Mouse (Mus musculus) limb, embryonic 11.5 days (tissue): ENCODE data around the gene Elac2. TPM values are rescaled to one million over a fixed set of nuclear protein-coding genes. Genes with fewer than 3 reads are reported as not detected.

Experiments used
- ATAC-seq: fragments of 200-750 bp; cut with Nextera tagmentation; 2 replicates; pipeline ENCODE4 v1.8.0; 2017; ENCODE audit warnings: low read depth; ENCODE audit not compliant: insufficient number of reproducible peaks, low FRiP score, low TSS enrichment
- DNase-seq: peaks from one replicate; pipeline ENCODE4 v3.0.0-alpha.2; 2015; ENCODE audit warnings: low spot score
- H3K27ac ChIP-seq: fragments of 300-500 bp; sonication (generic); replicated peaks from 2 replicates; pipeline ENCODE4 v1.5.1; 2014; ENCODE audit warnings: low read depth, mild to moderate bottlenecking, low read length
- H3K27me3 ChIP-seq: fragments of 300-500 bp; sonication (generic); 2 replicates; pipeline ENCODE4 v1.6.1; 2014; ENCODE audit warnings: mild to moderate bottlenecking, low read length, mixed read lengths; ENCODE audit not compliant: control insufficient read depth, insufficient read depth
- H3K36me3 ChIP-seq: fragments of 300-500 bp; sonication (generic); 2 replicates; pipeline ENCODE4 v1.6.1; 2014; ENCODE audit warnings: mild to moderate bottlenecking, low read length, moderate library complexity, mixed read lengths; ENCODE audit not compliant: control insufficient read depth, insufficient read depth
- H3K4me1 ChIP-seq: fragments of 300-500 bp; sonication (generic); 2 replicates; pipeline ENCODE4 v1.6.1; 2014; ENCODE audit warnings: low read length, mixed read lengths; ENCODE audit not compliant: control insufficient read depth, insufficient read depth
- H3K4me2 ChIP-seq: fragments of 300-500 bp; sonication (generic); 2 replicates; pipeline ENCODE4 v1.6.1; 2014; ENCODE audit warnings: low read depth, mild to moderate bottlenecking, moderate library complexity; ENCODE audit not compliant: severe bottlenecking
- H3K4me3 ChIP-seq: fragments of 300-500 bp; sonication (generic); 2 replicates; pipeline ENCODE4 v1.5.1; 2014; ENCODE audit warnings: low read depth, low read length
- H3K9ac ChIP-seq: fragments of 300-500 bp; sonication (generic); 2 replicates; pipeline ENCODE4 v1.6.1; 2014; ENCODE audit warnings: mild to moderate bottlenecking, low read length
- H3K9me3 ChIP-seq: fragments of 300-500 bp; sonication (generic); 2 replicates; pipeline ENCODE4 v1.6.1; 2016; ENCODE audit warnings: low read length; ENCODE audit not compliant: control insufficient read depth
- WGBS: fragments of 180-500 bp; shearing (Covaris S2); extraction: QIAGEN DNeasy Blood & Tissue Kit; methylation state at CpG from one replicate; pipeline ENCODE4 v1.1.7; 2014; 5-methylcytosine and 5-hydroxymethylcytosine counted together
- polyA plus RNA-seq: library from polyadenylated mRNA; unstranded; fragments of >200 nt; fragmentation: Nextera tagmentation; extraction: Ambion mirVana; gene quantifications from 2 replicates; pipeline ENCODE4 v1.2.1, GENCODE M21; 2014

The Elac2 gene
- polyA plus RNA-seq, 1 experiment from 2014 or later = 36.0 TPM

- DNase-seq = no peak
- Histone ChIP-seq H3K36me3 (no peaks in the 10 kb centered on the region), H3K9ac (no peak overlapping the region), H3K9me3 (no peaks in the 10 kb centered on the region), H3K4me3 (no peak overlapping the region), H3K4me1 (no peaks in the 10 kb centered on the region), H3K27ac (no peak overlapping the region), H3K27me3 (no peaks in the 10 kb centered on the region), H3K4me2 (no peak overlapping the region)
- WGBS = 86% methylated on average over 7 of the region's 7 CpGs
- ATAC-seq = no peak
Observed at GRCm38 (mm10) chr11:65032221-65032620, 53.4 kb downstream of the Elac2 start.

DNA sequence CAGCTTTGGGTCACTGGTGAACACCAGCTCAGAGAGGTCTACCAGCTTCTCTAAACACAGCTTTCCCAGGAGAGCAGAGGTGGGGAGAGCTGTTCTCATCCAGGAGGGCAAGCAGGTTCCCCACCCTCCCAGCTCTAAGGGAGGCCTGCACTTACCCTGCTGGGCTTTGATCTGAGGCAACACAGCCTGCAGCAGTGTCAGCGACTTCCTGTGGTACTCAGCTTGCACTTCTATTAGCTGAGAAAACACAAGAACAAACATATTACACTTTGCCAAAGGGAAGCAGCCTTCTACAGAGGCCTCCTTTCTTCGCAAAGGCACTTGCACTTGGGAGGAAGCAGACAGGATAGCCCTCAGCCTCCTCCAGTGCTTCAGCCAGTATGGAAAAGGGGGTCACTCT is 60.2 kb downstream of the Elac2 start:
- no peaks in the 10 kb centered on the region for H3K27me3 ChIP-seq
- no peak overlapping the region for H3K4me3 ChIP-seq
- H3K4me1 ChIP-seq = peaks cover 6% of the 10 kb centered on the region; the same call in 1 of the 2 replicates
- ATAC-seq = no peak
- no peak overlapping the region for H3K9ac ChIP-seq
- 23% methylated on average over 2 of the region's 2 CpGs for WGBS
- H3K4me2 ChIP-seq = no peak overlapping the region
- H3K36me3 ChIP-seq = no peaks in the 10 kb centered on the region
- no peak for DNase-seq
- H3K27ac ChIP-seq = no peak overlapping the region
- H3K9me3 ChIP-seq = no peaks in the 10 kb centered on the region

- Histone ChIP-seq H3K36me3 (no peaks in the 10 kb centered on the region), H3K4me1 (peaks cover 6% of the 10 kb centered on the region; the same call in 1 of the 2 replicates), H3K27ac (no peak overlapping the region), H3K4me3 (no peak overlapping the region), H3K4me2 (no peak overlapping the region), H3K27me3 (no peaks in the 10 kb centered on the region), H3K9me3 (no peaks in the 10 kb centered on the region), H3K9ac (no peak overlapping the region)
- no peak for ATAC-seq
- no peak for DNase-seq
- WGBS = 73% methylated on average over 12 of the region's 12 CpGs
Observed at GRCm38 (mm10) chr11:65039517-65040095, 60.8 kb downstream of the Elac2 start.

GRCm38 (mm10) chr11:65040556-65040955 is 61.7 kb downstream of the Elac2 start:
- ATAC-seq = no peak
- H3K27ac ChIP-seq = no peak overlapping the region
- H3K4me2 ChIP-seq = no peak overlapping the region
- H3K36me3 ChIP-seq = no peaks in the 10 kb centered on the region
- H3K4me1 ChIP-seq = peaks cover 6% of the 10 kb centered on the region; the same call in 1 of the 2 replicates
- H3K27me3 ChIP-seq = no peaks in the 10 kb centered on the region
- WGBS = 80% methylated on average over 6 of the region's 6 CpGs
- H3K9me3 ChIP-seq = no peaks in the 10 kb centered on the region
- no peak for DNase-seq
- H3K4me3 ChIP-seq = no peak overlapping the region
- no peak overlapping the region for H3K9ac ChIP-seq

DNA sequence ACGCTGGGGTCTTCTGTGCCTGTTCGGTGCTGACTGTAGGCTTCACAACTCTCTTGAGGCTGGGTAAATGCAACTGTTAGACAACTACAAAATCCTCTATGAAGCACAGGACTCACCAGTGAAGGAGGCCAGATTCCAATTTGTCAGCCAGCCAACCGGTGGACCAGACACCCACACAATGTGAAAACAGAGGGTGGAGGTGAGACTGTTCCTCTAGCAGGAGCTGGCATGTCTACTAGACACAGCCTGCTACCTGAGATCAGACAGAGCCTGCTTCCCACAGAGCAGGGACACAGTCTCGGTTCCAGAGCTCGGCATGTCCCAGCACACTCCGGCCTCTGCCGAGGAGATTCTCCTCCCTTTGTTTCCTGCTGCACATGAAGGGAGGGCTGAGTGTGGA is 70.3 kb downstream of the Elac2 start:
- Histone ChIP-seq H3K27ac (no peak overlapping the region), H3K9ac (no peak overlapping the region), H3K27me3 (no peaks in the 10 kb centered on the region), H3K36me3 (no peaks in the 10 kb centered on the region), H3K9me3 (no peaks in the 10 kb centered on the region), H3K4me2 (no peak overlapping the region), H3K4me3 (no peak overlapping the region), H3K4me1 (no peaks in the 10 kb centered on the region)
- DNase-seq (no peak), ATAC-seq (no peak)
- WGBS = 91% methylated on average over 7 of the region's 7 CpGs

GRCm38 (mm10) chr11:65050819-65051218 is 72.0 kb downstream of the Elac2 start:
- no peaks in the 10 kb centered on the region for H3K4me1 ChIP-seq
- no peaks in the 10 kb centered on the region for H3K9me3 ChIP-seq
- H3K27me3 ChIP-seq = no peaks in the 10 kb centered on the region
- H3K27ac ChIP-seq = no peak overlapping the region
- no peak overlapping the region for H3K9ac ChIP-seq
- no peaks in the 10 kb centered on the region for H3K36me3 ChIP-seq
- no peak overlapping the region for H3K4me2 ChIP-seq
- DNase-seq = no peak
- H3K4me3 ChIP-seq = no peak overlapping the region
- 89% methylated on average over 5 of the region's 5 CpGs for WGBS
- ATAC-seq = no peak

Other genes with a start within 250 kb of the Elac2 start
- 0.13 TPM in 1 of 2 replicates, not detected in the other for gene 1700086D15Rik, start 180.9 kb downstream of the Elac2 start, polyA plus RNA-seq
- 3.0 and 3.9 TPM in 2 replicates for gene Arhgap44, start 183.9 kb downstream of the Elac2 start, polyA plus RNA-seq